Mouse (Mus musculus) adrenal gland, adult (tissue): ENCODE data around the gene Deup1.
"Not testable (repeated sequence)": the region's sequence is repeated elsewhere in the genome, so short reads cannot be mapped to it uniquely, and the experiment has no call there.

Source experiments
- DNase-seq, 2 experiments: peaks; one replicate each; pipeline ENCODE4 v3.0.0; 2022 to 2023; ENCODE audit warnings: low spot score in 1 of 2; ENCODE audit not compliant: inconsistent age in 2 of 2

Deup1 gene

DNA sequence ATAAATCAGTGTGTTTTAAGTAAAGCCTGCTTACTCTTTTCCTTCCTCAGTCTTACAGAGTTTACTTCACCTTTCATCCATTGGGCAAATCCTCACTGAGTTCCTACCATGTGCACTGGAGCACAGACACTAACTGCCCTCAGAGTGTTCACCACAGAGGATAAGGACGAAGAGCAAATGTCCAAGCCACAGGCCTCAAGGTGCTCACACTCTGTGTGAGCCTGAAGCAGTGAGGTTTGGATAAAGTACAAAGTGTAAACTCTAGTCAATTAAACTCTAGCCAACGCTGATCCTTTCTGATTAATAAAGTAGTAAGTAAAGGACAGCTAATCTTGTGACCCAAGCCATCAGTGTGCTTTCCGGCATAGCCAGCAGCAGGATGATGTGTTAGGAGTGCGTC, 33.6 kb downstream of the Deup1 start:
- DNase-seq, result no peak

- DNase-seq, result no peak
These were observed 40.4 kb downstream of the Deup1 start for GRCm38 (mm10) chr9:15587157-15587854.

GRCm38 (mm10) chr9:15585956-15586355, 41.8 kb downstream of the Deup1 start:
- no peak for DNase-seq

- DNase-seq, result no peak
These were observed 43.5 kb downstream of the Deup1 start for GRCm38 (mm10) chr9:15584209-15584608.

DNA sequence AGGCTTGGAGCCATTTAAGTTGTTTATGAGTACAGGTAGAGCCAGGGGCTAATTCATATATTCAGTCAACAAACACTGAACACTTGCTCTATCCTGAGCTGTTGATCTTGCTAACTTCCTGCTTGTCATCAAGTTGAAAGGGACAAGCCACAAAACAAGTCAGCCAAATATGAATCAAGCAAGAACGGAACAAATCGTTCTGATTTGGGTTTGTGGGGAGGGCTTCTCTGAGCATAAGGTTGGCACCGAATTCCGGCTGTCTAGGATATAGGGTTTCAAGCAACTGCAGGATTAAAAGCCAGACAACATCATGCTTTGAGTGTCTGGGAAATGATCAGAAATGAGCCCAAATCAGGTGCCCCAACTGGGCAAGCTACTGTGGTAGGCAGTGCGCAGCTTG, 45.7 kb downstream of the Deup1 start:
- no peak for DNase-seq

GRCm38 (mm10) chr9:15580176-15580575, 47.6 kb downstream of the Deup1 start:
- no peak for DNase-seq

GRCm38 (mm10) chr9:15578946-15579345, 48.8 kb downstream of the Deup1 start:
- no peak for DNase-seq

- peak in 1 of 2 experiments; percentile 47 for DNase-seq
These were observed 49.3 kb downstream of the Deup1 start for GRCm38 (mm10) chr9:15578427-15578826.

- DNase-seq, result no peak
These were observed 52.8 kb downstream of the Deup1 start for GRCm38 (mm10) chr9:15574750-15575454.

GRCm38 (mm10) chr9:15562353-15562752, 65.4 kb downstream of the Deup1 start:
- no peak for DNase-seq

- DNase-seq, result no peak
These were observed 67.3 kb downstream of the Deup1 start for GRCm38 (mm10) chr9:15560451-15560850.

GRCm38 (mm10) chr9:15553322-15553721, 74.4 kb downstream of the Deup1 start:
- DNase-seq, result no peak

- no peak for DNase-seq
These were observed 75.5 kb downstream of the Deup1 start for GRCm38 (mm10) chr9:15551933-15552851.

- DNase-seq, result not testable (repeated sequence)
These were observed 76.7 kb downstream of the Deup1 start for GRCm38 (mm10) chr9:15551073-15551472.

GRCm38 (mm10) chr9:15550461-15550961, 77.2 kb downstream of the Deup1 start:
- no peak for DNase-seq

DNA sequence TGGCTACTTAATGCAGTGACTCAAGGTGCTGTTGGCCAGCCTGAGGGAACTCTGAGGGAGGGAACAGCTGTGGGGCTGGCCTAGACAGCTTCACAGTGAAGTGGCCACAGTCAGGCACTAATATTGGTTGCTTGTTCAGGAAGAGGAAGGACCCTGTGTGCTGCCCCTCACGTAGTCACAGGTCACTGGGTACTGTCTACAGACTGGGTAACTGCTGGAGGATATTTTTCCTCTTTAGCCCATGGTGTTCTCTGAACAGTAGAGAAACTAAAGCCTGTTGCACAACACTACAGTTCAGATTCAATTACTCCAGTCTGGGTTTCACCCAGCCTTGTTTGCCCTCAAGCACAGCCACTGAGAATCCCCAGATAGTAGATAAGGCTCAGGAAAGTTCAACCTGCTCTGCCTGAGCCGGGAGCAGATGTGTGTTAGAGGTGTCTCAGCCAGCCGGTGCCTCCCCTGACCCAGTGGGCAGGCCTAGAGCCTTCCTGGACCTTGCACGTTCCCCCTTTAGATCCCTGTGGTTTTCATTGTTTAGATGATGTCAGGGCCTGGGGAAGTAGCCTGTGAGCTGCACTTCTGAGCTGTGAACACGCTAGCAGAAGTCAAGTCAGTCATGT, 85.9 kb downstream of the Deup1 start:
- no peak for DNase-seq

DNA sequence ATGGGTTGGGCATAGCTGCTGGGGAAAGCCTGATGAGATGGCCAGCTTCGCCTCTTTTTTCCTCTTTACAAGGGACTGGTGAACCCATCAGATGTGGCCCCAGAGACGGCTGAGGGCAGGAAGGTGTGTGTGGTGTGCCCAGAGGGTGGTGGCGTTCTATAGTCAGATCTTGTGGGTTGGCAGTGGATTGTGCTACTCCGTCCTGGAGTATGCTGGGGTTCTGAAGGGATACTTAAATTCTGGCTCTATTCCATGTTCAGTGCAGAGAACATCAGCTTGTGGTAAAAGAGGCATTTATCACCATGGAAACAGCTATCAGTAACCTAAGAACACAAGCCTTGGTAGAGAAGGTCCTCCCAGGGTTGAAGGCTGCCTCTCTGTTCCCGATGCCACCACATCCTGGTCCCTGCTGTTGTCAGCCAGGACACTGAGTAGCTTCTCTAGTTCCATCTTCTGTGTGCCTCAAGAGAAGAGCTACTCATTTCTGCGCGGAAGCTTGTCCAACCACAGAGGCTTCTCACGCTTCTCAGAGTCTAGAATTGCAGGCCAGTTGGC, 88.7 kb downstream of the Deup1 start:
- DNase-seq, result no peak

DNA sequence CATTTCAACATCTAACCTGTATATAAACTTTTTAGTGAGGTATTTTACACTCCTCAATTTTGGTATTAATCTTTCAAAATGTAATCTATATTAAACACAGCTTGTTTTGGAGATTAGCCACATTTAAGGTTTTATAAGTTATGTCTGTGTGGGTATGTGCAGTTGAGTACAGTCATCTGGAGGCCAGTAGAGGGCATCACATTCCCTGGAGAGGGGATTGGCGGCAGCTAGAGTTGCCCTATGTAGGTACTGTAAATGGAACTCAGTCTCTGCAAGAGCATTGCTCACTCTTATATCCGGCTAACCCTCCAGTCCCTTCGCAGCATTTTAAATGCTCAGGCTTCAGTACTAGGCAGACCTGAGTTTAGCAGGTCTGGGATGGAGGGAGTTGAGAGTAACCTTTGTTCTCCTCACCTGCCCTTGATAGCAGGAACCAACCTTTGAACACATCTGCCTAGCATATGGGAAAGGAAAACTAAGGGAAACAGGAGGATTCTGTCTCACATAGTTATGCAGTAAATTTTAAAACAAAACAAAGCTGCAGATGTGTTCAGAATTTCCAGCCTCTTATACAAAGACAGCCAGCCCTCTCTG, 90.2 kb downstream of the Deup1 start:
- DNase-seq, result no peak

GRCm38 (mm10) chr9:15536861-15537426, 90.8 kb downstream of the Deup1 start:
- DNase-seq, result no peak

DNA sequence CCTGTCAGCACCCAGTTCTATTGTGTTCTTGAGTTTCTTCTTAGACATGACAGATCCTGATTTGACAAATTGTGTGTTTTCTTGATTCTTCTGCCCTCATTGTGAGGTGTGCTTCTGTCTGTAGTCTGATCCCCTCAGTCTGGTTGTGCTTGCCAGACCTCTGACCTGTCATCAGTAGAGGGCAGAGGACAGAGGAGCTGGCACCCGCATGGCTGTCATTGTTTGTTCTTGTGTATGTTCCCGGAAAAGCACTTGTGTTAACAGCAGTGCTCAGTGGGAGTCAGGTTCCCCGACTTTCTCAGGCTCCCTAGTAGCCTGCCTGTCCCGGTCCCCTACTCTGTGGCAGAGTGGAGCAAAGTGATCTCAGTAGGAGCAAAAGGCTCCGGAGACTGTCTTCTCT, 92.3 kb downstream of the Deup1 start:
- DNase-seq, result no peak
